Mouse (Mus musculus) embryonic stem cell, embryonic (primary cell): ENCODE data around the gene Ost4.

ENCODE experiments used
- CTCF ChIA-PET, 4 experiments: fragments of 300-600 bp in 2 of 4; fragments of 350-600 bp in 2 of 4; sonication (Branson Sonifier 250); formaldehyde crosslinking; loops; one replicate each; lab custom pipeline; 2022; ENCODE audit warnings: inconsistent platforms in 2 of 4; lab: Charles Lee
- POLR2A ChIA-PET, 4 experiments: fragments of 300-600 bp in 2 of 4; fragments of 350-600 bp in 2 of 4; sonication (Branson Sonifier 250); formaldehyde crosslinking; loops; one replicate each; lab custom pipeline; 2022; ENCODE audit warnings: antibody characterized with exemption in 4 of 4, inconsistent platforms in 1 of 4; lab: Charles Lee

The Ost4 gene

DNA sequence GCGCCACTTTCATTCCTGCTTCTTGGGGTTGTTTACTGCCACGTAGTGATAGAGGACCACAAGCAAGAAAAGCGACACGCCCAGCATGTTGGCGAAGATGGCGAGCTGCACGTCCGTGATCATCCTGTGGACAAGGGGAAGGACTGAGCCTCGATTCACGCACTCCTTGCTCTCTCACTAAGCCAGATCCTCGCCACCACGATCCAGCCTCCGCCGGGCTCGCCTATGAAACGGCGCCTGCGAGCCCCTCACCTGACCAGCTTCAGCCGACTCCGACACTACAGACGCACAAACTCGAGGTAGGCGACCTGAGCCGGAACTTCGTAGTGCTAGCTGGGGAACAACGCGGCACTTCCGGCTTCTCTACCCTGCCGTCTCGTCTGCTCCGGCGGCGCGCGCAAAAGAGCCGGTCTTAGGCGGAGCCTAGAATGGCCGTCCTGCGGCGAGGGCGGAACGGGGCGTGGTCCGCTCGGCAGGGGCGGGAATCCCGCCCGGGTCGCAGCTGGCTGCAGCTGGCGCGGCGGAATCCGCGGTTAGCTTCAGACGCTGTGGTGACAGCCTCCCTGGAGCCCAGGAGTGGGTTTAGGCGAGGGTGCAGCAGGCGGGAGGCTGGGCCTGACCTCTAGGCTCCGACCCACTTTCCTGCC, at the start of gene Ost4:
Gene Ost4, minus strand, starts transcription at position 376 of the 647 bp plus-strand sequence.
- POLR2A ChIA-PET = interaction anchor here (0.5 to 30.7 kb wide), 57 partner anchors 3 to 752 kb away, joined by 3 to 838 read pairs (median 5); partner anchors contain the start of genes Agbl5 (in 4 of the 4), Atraid (in 3 of the 4), Khk (in 3 of the 4) and Slc5a6 (in 3 of the 4)
- CTCF ChIA-PET = interaction anchor here (0.6 to 4.3 kb wide), 18 partner anchors 8 to 311 kb away, joined by 3 to 15 read pairs (median 3); partner anchors contain the start of genes Agbl5 (in 1 of the 4), Atraid (in 1 of the 4) and Slc5a6 (in 1 of the 4)

DNA sequence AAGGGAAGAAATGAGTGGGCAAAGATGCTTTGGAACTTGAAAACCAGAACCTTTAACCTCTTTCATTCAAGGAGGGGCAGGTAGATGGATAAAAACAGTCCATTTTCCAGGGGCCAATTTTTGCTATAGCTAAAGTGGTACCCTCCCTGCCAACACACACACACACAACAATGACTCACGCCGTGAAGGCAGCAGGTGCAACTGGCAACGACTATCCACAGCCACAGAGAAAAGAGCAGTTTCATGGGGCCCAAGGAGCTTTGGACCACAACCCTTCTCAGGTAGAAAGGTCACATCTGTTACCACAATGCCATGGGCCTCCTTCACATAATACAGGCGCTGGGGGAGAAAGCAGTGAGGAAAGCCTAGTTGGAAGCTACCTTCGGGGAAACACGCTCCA, 48.2 kb upstream of the Ost4 start:
- ChIA-PET CTCF (interaction anchor here in 1 of 4 experiments (1.6 kb wide), 1 partner anchor 8 kb away, joined by 4 read pairs; no protein-coding TSS in a partner anchor), POLR2A (interaction anchor here in 2 of 4 experiments (0.5 to 1.8 kb wide), 13 partner anchors 14 to 224 kb away, joined by 3 to 7 read pairs (median 3); partner anchors contain the start of genes Cad (in 1 of the 2), Gm29609 (in 1 of the 2), Gtf3c2 (in 1 of the 2) and Khk (in 1 of the 2))

DNA sequence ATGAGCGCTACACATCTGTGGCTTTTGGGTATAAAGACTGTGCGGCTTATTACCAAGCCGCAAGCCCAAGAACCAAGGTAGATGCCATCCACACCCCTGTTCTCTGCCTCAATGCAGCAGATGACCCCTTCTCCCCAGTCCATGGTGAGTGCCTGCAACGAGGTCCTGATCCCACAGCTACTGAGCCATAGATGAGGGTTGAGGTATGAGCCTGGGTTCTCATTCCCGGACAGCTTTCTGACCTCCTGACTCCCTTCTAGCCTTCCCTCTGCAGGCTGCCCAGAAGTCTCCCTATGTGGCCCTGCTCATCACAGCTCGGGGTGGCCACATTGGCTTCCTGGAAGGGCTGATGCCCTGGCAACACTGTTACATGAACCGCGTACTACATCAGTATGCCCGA, 47.0 kb upstream of the Ost4 start:
- ChIA-PET POLR2A (interaction anchor here in 3 of 4 experiments (0.6 to 1.8 kb wide), 12 partner anchors 10 to 163 kb away, joined by 3 to 9 read pairs (median 3); no protein-coding TSS in a partner anchor), CTCF (interaction anchor here in 2 of 4 experiments (0.8 to 1.7 kb wide), 4 partner anchors 9 to 44 kb away, joined by 3 to 5 read pairs (median 4); partner anchors contain the start of gene Cgref1 (in 1 of the 2))

DNA sequence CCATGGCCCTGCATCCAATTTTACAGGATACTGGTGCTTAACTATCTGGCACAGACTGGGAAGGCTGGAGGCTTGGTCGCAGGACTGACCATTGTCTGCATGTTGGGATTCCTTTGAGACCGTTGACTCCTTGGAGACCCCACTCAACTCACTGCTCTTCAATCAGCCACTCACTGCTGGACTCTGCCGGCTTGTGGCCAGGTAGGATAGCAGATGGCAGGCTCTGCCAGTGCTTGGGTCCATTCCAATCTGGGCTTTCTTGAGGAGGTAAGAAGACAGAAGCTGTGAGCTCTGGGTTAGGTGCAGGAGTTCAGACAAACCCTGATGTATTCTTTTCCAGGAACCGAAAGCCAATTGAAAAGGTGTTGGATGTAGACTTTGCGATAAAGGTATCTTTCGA, 46.5 kb upstream of the Ost4 start:
- ChIA-PET CTCF (interaction anchor here in 2 of 4 experiments (0.8 to 1.7 kb wide), 4 partner anchors 8 to 44 kb away, joined by 3 to 5 read pairs (median 4); partner anchors contain the start of gene Cgref1 (in 1 of the 2)), POLR2A (interaction anchor here in 2 of 4 experiments (0.8 to 1.7 kb wide), 6 partner anchors 11 to 163 kb away, joined by 3 to 9 read pairs (median 3); no protein-coding TSS in a partner anchor)

DNA sequence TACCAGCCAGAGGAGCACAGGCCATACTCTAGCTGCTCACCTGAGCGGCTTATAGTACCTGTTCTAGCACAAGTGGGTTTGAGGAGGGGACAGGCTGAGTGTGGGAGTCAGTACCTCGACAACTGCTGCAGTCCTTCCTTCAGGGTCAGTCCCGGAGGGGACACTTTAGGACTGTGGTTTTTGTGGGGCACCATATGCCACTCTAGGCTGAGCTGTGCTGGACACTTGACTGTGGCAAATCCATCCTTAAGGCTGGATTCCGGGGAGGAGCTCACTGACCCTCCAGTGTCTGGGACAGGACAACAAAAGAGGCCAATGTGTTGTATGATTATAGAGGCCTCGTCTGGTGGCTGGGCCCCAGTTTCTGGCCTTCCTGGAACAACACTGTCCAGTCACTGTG, 45.0 kb upstream of the Ost4 start:
- ChIA-PET CTCF (interaction anchor here in 1 of 4 experiments (1.7 kb wide), 1 partner anchor 23 kb away, joined by 6 read pairs; no protein-coding TSS in a partner anchor), POLR2A (interaction anchor here in 2 of 4 experiments (1.0 to 5.3 kb wide), 8 partner anchors 7 to 294 kb away, joined by 3 to 77 read pairs (median 4); partner anchors contain the start of gene Preb (in 1 of the 2))

DNA sequence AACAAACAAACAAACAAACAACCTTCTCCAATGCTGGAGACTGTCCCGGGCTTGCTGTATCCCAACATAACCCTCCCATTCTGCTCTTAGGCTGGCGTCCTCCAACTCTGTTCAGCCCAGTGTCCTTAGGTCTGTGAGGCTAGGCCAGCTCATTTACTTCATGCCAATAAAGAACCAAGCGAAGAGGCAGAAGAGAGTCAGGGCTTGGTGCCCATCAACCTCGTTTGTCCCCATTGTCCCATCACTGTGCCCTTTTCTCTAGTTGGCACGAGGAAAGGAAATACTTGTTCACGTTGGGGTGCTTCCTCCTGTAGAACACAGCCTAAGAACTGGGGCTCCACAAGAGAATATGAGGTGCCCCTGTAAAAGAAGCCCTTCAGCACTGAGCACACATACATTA, 44.1 kb upstream of the Ost4 start:
- ChIA-PET CTCF (interaction anchor here in 1 of 4 experiments (1.7 kb wide), 1 partner anchor 22 kb away, joined by 6 read pairs; no protein-coding TSS in a partner anchor), POLR2A (interaction anchor here in 2 of 4 experiments (1.1 to 5.3 kb wide), 3 partner anchors 8 to 293 kb away, joined by 3 to 77 read pairs (median 25); partner anchors contain the start of genes Atraid (in 1 of the 2), Preb (in 1 of the 2) and Slc5a6 (in 1 of the 2))

DNA sequence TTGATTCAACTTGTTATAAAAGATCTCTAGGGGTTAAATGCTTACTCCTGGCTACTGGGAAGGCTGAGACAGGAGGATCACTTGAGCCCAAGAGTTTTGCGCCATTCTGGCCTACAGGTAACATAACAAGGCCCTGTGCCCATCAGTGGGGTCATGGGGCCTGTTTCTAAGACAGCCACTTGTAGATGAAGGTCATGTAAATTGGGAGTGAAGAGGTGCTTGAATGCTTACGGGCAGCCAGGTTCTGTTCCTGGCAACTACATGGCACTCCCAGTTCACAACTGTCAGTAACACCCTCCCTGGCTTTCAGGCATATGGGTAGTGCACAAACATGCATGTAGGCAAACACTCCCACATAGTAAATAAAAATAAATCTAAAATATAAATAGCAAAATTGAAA, 43.3 kb upstream of the Ost4 start:
- POLR2A ChIA-PET = interaction anchor here (0.9 to 5.3 kb wide), 34 partner anchors 9 to 267 kb away, joined by 3 to 77 read pairs (median 6); partner anchors contain the start of genes Preb (in 4 of the 4), Atraid (in 3 of the 4), Khk (in 3 of the 4) and Slc5a6 (in 2 of the 4)
- CTCF ChIA-PET = interaction anchor here in 3 of 4 experiments (1.0 to 1.4 kb wide), 5 partner anchors 21 to 155 kb away, joined by 3 to 13 read pairs (median 4); no protein-coding TSS in a partner anchor

DNA sequence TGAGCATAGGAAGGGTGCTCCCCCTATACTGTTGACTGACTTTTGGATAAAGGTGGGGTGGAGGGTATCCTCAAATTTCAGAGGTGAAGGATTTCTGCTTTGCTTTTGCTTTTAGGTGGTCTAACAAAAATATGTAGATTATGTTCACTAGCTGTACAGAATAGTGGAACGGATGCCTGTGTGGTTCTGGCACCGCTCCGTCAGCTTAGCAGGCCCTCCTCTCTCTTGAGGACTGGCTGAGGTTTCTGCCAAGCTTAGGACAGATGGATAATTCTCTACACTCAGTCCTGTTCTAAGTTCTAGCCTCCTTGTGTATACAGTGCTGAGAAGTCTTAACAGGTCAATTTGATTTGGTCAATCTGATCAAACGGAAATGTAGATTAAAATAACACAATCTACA, 42.9 kb upstream of the Ost4 start:
- POLR2A ChIA-PET = interaction anchor here (0.6 to 5.3 kb wide), 90 partner anchors 9 to 1507 kb away, joined by 3 to 77 read pairs (median 4); partner anchors contain the start of genes Preb (in 4 of the 4), Atraid (in 3 of the 4), Khk (in 3 of the 4) and Ost4 (in 3 of the 4)

DNA sequence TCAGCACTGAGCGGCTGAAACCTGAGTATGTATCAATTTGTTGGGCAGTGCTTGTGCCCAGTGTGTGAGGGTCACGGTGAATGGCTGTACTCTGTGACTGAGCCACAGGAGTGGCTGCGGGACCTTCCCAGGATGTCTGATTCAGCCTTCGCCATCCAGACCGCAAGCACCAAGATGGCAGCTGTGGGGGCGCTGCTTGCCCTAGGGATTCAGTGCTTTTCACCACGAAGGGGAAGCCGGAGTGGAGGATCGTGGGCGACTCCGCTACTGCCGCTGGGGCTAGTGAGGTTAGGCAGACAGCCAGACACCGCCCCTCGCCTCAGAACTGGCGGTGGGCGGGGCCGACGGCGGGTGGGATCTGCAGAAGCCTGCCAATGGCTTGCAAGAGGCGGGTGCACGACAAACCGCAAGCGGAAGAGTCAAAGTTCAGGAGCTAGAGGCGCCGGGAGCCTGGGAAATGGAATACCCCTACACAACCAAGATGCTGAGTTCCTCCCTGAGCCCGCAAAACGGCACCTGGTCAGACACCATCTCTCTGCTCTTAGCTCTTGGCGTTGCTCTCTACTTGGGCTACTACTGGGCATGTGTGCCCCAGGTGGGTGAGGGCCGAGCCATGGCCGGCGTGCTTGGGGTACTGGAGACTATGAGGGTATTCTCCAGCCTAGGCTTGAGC, 42.2 kb upstream of the Ost4 start:
- ChIA-PET POLR2A (interaction anchor here (0.6 to 5.3 kb wide), 92 partner anchors 9 to 1506 kb away, joined by 3 to 77 read pairs (median 4); partner anchors contain the start of genes Preb (in 4 of the 4), Atraid (in 3 of the 4), Khk (in 3 of the 4) and Ost4 (in 3 of the 4)), CTCF (interaction anchor here (0.5 to 2.0 kb wide), 23 partner anchors 9 to 345 kb away, joined by 3 to 13 read pairs (median 4); partner anchors contain the start of gene Preb (in 1 of the 4))

More for the DNA sequence above, 42.9 kb upstream of the Ost4 start:
- CTCF ChIA-PET = interaction anchor here (0.5 to 2.0 kb wide), 22 partner anchors 9 to 345 kb away, joined by 3 to 13 read pairs (median 4); partner anchors contain the start of gene Preb (in 1 of the 4)

DNA sequence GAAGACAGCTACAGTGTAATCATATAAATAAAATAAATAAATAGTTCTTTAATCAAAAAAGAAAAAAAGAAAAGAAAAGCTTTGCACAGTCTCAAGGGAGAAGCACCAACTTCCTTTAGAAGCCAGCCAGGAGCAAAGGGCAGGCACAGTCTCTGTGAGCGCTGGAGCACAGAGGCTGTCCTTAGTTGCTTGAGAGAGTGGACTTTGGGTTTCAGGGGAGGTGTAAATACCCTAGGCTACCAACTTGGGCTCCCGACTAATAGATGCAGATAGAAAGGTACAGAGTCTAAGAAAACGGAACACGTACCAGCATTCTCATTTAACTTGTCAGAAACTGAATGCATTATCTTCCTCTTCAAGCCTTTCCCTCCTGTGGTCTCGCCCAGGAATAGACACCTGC, 41.0 kb upstream of the Ost4 start:
- POLR2A ChIA-PET = interaction anchor here (0.5 to 5.3 kb wide), 14 partner anchors 10 to 237 kb away, joined by 3 to 77 read pairs (median 10); partner anchors contain the start of genes Preb (in 3 of the 4), Ost4 (in 2 of the 4), Agbl5 (in 1 of the 4) and Atraid (in 1 of the 4)
- CTCF ChIA-PET = interaction anchor here in 2 of 4 experiments (1.6 to 2.0 kb wide), 2 partner anchors 56 to 174 kb away, joined by 3 to 8 read pairs; no protein-coding TSS in a partner anchor

DNA sequence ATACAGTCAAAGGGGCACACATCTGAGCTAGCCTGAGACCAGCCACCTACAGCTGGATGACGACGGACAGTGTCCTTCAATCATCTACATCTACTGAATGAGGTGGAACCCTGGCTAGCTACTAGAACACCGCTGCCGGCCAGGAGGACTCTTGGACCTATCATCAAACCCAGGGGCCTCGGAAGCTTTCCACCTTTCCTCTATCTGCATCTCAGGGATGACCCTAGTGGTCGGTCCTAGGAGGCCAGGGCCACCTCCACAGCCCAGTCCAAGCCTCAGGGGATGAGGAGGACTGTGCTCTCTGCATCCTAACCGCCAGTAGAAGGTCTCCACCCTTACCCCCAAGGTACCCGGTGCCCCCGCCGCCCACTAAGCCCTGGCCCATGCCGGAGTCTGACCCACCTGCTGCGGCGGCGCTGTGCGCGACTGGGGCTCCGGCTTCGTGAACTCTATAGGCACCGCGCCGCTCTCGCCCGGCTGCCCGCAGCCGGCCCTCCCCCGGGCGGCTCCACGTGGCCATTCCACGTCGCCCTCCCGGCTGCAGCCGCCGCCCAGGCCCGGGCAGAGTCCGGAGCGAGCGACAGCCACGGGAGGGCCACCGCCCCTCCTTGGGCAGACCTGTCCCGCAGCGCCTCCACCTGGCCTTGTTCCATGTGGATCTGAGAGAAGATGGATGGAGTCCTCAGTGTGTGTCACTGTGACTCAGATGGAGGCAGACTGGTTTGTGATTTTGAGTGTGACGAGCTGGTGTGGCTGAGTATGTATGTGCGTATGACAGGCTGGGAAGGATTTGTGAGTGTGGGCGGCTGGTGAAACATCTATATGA, 37.6 kb upstream of the Ost4 start, which contains the start of gene Cgref1:
Gene Cgref1, minus strand, starts transcription at position 636 of the 826 bp plus-strand sequence.
- CTCF ChIA-PET = interaction anchor here (0.6 to 2.3 kb wide), 24 partner anchors 9 to 1395 kb away, joined by 3 to 15 read pairs (median 4); partner anchors contain the start of genes Khk (in 2 of the 4), Mapre3 (in 1 of the 4) and Preb (in 1 of the 4)
- POLR2A ChIA-PET = interaction anchor here (0.5 to 2.8 kb wide), 21 partner anchors 8 to 191 kb away, joined by 3 to 14 read pairs (median 3); partner anchors contain the start of genes Preb (in 3 of the 4), Khk (in 2 of the 4), Agbl5 (in 1 of the 4) and Emilin1 (in 1 of the 4)

DNA sequence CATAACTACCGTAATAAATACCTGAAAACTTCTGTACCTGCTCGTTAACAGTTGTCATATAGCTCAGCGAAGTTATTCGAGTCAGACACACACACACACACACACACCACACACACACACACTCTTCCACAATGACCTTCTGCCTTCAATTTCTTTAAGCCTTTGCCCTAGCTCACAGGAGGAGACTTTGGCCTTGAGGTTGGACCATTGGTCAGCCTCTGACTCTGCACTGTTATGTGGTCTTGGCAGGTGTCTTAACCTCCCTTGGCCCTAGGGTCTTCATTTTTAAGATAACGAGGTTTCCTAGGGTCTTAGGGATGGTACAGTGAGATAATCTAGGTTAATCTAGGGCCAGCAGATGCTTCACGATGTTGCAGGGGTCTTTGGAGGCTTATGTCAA, 36.8 kb upstream of the Ost4 start:
- ChIA-PET CTCF (interaction anchor here (0.5 to 2.3 kb wide), 17 partner anchors 10 to 588 kb away, joined by 3 to 15 read pairs (median 4); partner anchors contain the start of genes Khk (in 1 of the 4), Mapre3 (in 1 of the 4) and Preb (in 1 of the 4)), POLR2A (interaction anchor here (0.5 to 2.8 kb wide), 22 partner anchors 9 to 191 kb away, joined by 3 to 14 read pairs (median 4); partner anchors contain the start of genes Preb (in 2 of the 4), Agbl5 (in 1 of the 4), Emilin1 (in 1 of the 4) and Khk (in 1 of the 4))

DNA sequence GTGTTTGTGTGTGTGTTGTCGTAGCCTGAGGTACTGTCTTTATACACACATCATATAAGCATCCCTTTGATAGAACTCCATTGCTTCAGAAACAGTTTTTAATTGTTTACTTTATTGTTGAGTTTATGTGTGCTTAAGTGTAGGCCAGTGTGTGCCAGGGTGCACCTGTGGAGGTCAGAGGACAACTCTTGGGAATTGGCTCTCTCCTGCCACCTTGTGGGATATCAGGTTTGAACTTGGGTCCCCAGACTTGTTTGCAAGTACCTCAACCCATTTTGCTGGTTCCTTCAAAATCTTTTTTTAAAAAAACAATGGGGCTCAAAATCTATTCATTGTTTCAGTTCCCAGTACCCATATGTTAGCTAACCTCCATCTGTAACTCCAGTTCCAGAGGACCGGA, 35.4 kb upstream of the Ost4 start:
- CTCF ChIA-PET = interaction anchor here (0.6 to 2.5 kb wide), 8 partner anchors 13 to 641 kb away, joined by 3 to 12 read pairs (median 3); no protein-coding TSS in a partner anchor
- POLR2A ChIA-PET = interaction anchor here in 2 of 4 experiments (1.0 to 2.6 kb wide), 7 partner anchors 13 to 27 kb away, joined by 3 to 9 read pairs (median 4); partner anchors contain the start of genes Khk (in 1 of the 2) and Preb (in 1 of the 2)

DNA sequence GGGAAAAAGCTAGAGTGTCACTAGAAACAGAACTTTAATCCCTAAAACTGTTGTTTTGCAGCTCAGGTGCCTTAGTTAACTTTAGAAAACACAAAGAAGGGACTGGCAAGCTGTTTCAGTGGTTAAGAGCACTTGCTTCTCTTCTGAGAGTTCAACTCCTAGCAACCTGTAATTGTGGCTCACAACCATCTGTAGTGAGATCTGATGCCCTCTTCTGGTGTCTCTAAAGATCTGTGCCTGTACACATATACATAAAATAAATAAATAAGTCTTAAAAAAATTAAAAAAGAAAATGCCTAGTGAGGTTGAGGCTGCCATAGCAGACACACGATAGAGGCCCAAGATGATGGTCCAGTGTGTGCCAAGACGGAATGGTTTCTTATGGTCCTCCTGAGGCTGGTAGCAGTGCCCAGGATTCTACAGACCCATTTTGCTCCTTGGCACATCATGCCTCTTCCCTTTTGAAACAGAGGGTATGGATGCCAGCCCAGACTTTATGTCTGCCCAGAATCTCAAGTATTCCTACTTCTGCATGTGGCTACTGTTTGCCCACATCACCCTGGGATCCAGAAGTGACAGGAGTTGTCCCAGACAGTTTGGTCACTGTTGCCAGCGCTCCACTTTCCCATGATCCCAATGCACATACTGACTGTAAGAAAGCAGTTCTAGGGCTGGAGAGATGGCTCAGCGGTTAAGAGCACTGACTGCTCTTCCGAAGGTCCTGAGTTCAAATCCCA, 27.3 kb upstream of the Ost4 start:
- POLR2A ChIA-PET = interaction anchor here in 2 of 4 experiments (1.2 to 1.5 kb wide), 6 partner anchors 10 to 66 kb away, joined by 3 to 8 read pairs (median 4); partner anchors contain the start of gene Cgref1 (in 1 of the 2)
- CTCF ChIA-PET = interaction anchor here in 3 of 4 experiments (1.1 to 2.1 kb wide), 4 partner anchors 10 to 139 kb away, joined by 3 to 9 read pairs (median 4); partner anchors contain the start of genes Cgref1 (in 1 of the 3) and Khk (in 1 of the 3)
